Mouse (Mus musculus) liver, postnatal 0 days (tissue): ENCODE measurements at regions not wholly inside any gene's neighbourhood (a gene's known extent, or its start where the extent isn't known, plus 50 kb on each side); places are given as distances from the start of the nearest gene placed in this dataset.

Source experiments
- CTCF ChIP-seq: sonication (generic); IDR thresholded peaks from 2 replicates; pipeline ENCODE4 v1.5.1; 2016; ENCODE audit warnings: antibody characterized with exemption, low read depth
- EP300 ChIP-seq: IDR thresholded peaks from 2 replicates; pipeline ENCODE4 v1.6.1; 2016; ENCODE audit warnings: antibody characterized with exemption, low read depth, mild to moderate bottlenecking

GRCm38 (mm10) chr10:91440051-91440450 lies 258.9 kb upstream of the Tmpo start:
- no peak for TF ChIP-seq EP300
- no peak for TF ChIP-seq CTCF
